Mouse (Mus musculus): ENCODE data around the gene Gm20920. TPM values are rescaled to one million over a fixed set of nuclear protein-coding genes. Genes with fewer than 3 reads are reported as not detected.
"Not testable (repeated sequence)": the region's sequence is repeated elsewhere in the genome, so short reads cannot be mapped to it uniquely, and the experiment has no call there.

The Gm20920 gene
- total RNA-seq (2021): not detected
- long read RNA-seq, experiment 1: 0 reads
- long read RNA-seq, experiment 2: 0 reads

DNA sequence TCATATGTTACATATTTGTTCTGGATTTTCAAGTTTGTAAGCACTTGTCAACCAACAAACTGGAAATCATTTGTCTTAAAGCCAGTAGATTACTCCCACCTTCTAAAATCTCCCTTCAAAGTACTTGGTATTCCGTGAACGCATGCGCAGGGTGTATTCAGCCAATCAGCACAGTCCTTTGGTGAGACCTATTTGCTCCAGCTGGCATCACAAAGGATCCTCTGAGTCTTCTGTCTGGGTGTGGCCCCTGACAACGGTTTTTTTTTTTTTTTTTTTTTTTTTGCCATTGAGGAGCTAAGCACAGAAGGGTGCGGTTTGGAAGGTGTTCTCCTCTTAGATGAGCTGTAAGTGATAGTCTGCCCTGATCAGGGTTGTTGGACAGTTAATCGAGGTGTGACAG lies at the start of gene Gm20920:
Gm20920 (plus strand) TSS at position 301 of the 400 bp plus-strand sequence.
- not testable (repeated sequence) for DNase-seq

Measured in adrenal gland, postnatal 36 days (tissue).